Mouse (Mus musculus) hindbrain, embryonic 10.5 days (tissue): ENCODE results near the gene Acer3. TPM values are rescaled to one million over a fixed set of nuclear protein-coding genes. Genes with fewer than 3 reads are reported as not detected.

Experiments used
- DNase-seq: peaks from one replicate; pipeline ENCODE4 v3.0.0-alpha.2; 2017; ENCODE audit warnings: low spot score
- H3K27ac ChIP-seq: fragments of 300-500 bp; sonication (generic); 2 replicates; pipeline ENCODE4 v1.5.1; 2016; ENCODE audit warnings: mild to moderate bottlenecking, moderate library complexity
- H3K27me3 ChIP-seq: fragments of 300-500 bp; sonication (generic); 2 replicates; pipeline ENCODE4 v1.6.1; 2016; ENCODE audit warnings: mild to moderate bottlenecking; ENCODE audit not compliant: poor library complexity, insufficient read depth, severe bottlenecking
- H3K36me3 ChIP-seq: fragments of 300-500 bp; sonication (generic); 2 replicates; pipeline ENCODE4 v1.6.1; 2016; ENCODE audit warnings: mild to moderate bottlenecking, moderate library complexity
- H3K4me1 ChIP-seq: fragments of 300-500 bp; sonication (generic); replicated peaks from 2 replicates; pipeline ENCODE4 v1.6.1; 2016; ENCODE audit warnings: mild to moderate bottlenecking
- H3K4me3 ChIP-seq: fragments of 300-500 bp; sonication (generic); 2 replicates; pipeline ENCODE4 v1.5.1; 2016; ENCODE audit warnings: mild to moderate bottlenecking, moderate library complexity
- H3K9me3 ChIP-seq: fragments of 300-500 bp; sonication (generic); 2 replicates; pipeline ENCODE4 v1.6.1; 2016; ENCODE audit warnings: mild to moderate bottlenecking, moderate library complexity
- WGBS: fragments of 180-500 bp; shearing (Covaris S2); methylation state at CpG from one replicate; pipeline ENCODE4 v1.1.7; 2016; 5-methylcytosine and 5-hydroxymethylcytosine counted together
- polyA plus RNA-seq: library from polyadenylated mRNA; unstranded; fragments of >200 nt; fragmentation: Nextera tagmentation; extraction: Ambion mirVana; gene quantifications from 2 replicates; pipeline ENCODE4 v1.2.1, GENCODE M21; 2016

Acer3 gene
- polyA plus RNA-seq = 18.5 and 22.2 TPM in 2 replicates

DNA sequence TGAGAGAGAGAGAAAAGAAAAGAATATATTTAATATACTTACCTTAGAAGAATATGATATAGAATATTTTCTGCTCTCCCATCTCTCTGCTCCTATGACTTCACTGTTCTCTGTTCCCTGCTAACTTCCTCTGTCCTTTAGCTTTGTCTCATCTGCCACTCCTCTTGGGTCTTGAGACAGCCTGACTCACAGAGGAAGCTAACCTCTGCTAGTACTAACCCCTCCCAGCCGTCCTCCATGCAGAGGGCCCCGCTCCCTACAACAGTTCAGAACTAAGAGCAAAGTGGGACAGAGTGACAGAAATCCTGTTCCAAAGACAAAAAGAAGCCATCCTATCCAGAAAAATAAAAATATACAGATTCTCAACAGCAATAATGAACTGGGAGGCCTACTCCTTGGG, at the start of gene Acer3:
TSS of gene Acer3 (minus strand) at position 126 of the 400 bp plus-strand sequence.
- Histone ChIP-seq H3K4me1 (peaks cover 7% of the 10 kb centered on the region), H3K36me3 (no peaks in the 10 kb centered on the region), H3K4me3 (no peak within 1 kb of the TSS), H3K27me3 (no peaks in the 10 kb centered on the region), H3K27ac (no peak within 1 kb of the TSS), H3K9me3 (no peaks in the 10 kb centered on the region)
- no peak for DNase-seq
- WGBS = 83% methylated on average over 2 of the region's 2 CpGs

DNA sequence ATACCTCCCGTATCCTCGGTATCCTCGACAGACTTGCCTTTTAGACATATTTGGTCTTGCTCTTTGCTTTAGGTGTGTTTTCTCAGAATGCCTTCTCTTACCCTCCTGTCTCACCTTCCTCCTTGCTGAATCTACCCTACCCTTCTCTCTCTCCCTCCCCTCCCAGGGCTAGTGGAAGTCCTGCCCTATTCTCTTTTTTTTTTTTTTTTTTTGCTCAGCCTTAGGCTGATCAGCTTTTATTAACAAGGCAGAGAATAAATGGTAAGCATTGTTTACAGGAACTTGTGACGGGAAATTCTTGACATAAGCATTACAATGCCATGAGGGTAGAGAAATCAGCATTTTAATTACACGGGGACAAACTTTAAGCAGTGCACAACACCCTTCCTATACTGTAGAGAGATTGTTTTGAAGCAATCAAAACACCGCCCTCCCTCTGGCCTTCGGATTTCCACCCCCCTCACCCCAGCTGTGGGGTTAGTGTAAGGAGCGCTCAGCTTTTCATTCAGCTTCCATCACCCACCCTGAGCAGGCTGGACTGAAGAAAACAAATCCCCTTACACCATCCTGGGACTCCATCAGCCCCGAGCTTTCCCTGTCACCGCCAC, 48.9 kb upstream of the Acer3 start:
- H3K4me3 ChIP-seq = no peak overlapping the region
- no peak for DNase-seq
- H3K27ac ChIP-seq = no peak overlapping the region
- 53% methylated on average over 10 of the region's 10 CpGs for WGBS
- peaks cover 4% of the 10 kb centered on the region; the same call in 1 of the 2 replicates for H3K27me3 ChIP-seq
- no peaks in the 10 kb centered on the region for H3K9me3 ChIP-seq
- no peaks in the 10 kb centered on the region for H3K36me3 ChIP-seq
- H3K4me1 ChIP-seq = peaks cover 12% of the 10 kb centered on the region; the same call in 1 of the 2 replicates

DNA sequence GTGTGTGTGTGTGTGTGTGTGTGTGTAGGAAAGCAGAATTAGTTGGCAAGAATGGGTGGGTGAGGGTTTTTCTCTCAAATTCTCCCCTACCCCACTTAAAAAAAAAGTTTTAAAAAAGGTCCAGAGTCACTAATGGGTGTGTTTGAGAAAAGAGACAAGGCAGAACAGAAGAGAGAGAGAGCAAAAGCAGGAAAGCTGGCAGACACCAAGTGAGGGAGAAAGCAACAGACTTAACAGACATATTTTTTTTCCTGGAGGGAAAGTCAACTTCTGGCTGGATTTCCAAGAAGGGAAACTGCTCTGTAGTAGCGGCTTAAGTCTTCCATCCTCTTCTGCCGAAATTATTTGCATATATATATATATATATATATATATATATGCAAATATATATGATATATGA, 40.7 kb upstream of the Acer3 start:
- WGBS = 57% methylated on average over 2 of the region's 2 CpGs
- Histone ChIP-seq H3K4me3 (peak overlapping the region; percentile 86), H3K9me3 (no peaks in the 10 kb centered on the region), H3K27me3 (0 out of 2 replicates have a peak, but pooled peaks cover 3% of the 10 kb centered on the region), H3K27ac (peak overlapping the region; percentile 95), H3K4me1 (peaks cover 50% of the 10 kb centered on the region), H3K36me3 (no peaks in the 10 kb centered on the region)
- no peak for DNase-seq

DNA sequence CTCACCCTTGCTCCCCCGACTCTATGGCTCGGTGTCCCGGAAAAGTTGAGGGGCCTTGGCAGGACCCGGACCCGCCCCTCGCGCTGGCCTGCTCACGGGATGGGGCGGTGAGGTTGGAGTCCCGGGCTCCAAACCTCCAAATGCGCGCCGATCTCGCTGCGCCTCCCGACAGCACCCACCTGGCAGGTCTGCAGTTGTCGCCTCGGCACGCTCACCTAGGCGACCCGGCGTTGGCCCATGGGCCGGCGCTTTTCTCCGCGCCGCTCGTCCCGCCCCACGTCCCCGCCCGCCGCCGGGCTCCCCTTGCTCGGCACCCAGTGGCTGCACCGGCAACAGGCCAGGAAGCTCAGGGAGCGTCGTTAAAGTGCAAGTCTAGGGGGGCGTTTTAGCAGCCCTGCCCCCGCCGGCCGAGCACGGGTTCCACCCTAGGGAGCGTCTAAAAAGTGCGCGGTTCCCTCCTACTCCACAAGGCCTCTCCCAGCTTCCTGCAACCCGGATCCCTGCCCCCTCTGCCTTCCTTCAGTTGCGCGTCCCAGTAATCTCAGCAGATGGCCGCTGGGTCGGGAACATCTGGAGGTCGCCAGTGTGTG, 40.1 kb upstream of the Acer3 start, which contains the start of gene Tsku:
TSS of gene Tsku (minus strand) at position 266 of the 590 bp plus-strand sequence.
- H3K4me1 ChIP-seq = peaks cover 55% of the 10 kb centered on the region
- no peaks in the 10 kb centered on the region for H3K36me3 ChIP-seq
- 0 out of 2 replicates have a peak, but pooled peaks cover 3% of the 10 kb centered on the region for H3K27me3 ChIP-seq
- peak within 1 kb of the TSS; percentile 95 for H3K27ac ChIP-seq
- WGBS = under 1% methylated on average over 52 of the region's 52 CpGs
- peak within 1 kb of the TSS; percentile 86 for H3K4me3 ChIP-seq
- H3K9me3 ChIP-seq = no peaks in the 10 kb centered on the region
- DNase-seq = peak; percentile 96

DNA sequence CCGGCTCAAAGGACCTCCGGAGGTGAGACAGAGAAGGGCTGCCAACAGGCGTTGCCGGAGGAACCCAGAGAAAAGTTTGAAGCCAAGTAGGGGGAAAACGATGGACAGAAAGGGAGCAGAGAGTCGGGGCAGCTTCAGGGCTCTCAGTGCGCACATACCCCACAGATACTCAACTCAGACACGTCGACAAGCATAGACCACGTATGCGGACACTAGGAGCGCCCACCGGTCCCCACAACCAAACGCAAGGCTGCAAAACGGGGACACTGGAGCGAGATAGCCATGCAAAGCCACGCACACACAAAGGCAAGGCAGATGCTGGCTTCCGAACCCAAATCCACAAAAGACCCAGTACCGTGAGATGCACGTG, 39.6 kb upstream of the Acer3 start:
- Histone ChIP-seq H3K4me1 (peaks cover 60% of the 10 kb centered on the region), H3K27ac (peak overlapping the region; percentile 95), H3K36me3 (no peaks in the 10 kb centered on the region), H3K27me3 (0 out of 2 replicates have a peak, but pooled peaks cover 3% of the 10 kb centered on the region), H3K9me3 (no peaks in the 10 kb centered on the region), H3K4me3 (peak overlapping the region; percentile 86)
- WGBS = 0% methylated on average over 20 of the region's 20 CpGs
- DNase-seq = no peak

DNA sequence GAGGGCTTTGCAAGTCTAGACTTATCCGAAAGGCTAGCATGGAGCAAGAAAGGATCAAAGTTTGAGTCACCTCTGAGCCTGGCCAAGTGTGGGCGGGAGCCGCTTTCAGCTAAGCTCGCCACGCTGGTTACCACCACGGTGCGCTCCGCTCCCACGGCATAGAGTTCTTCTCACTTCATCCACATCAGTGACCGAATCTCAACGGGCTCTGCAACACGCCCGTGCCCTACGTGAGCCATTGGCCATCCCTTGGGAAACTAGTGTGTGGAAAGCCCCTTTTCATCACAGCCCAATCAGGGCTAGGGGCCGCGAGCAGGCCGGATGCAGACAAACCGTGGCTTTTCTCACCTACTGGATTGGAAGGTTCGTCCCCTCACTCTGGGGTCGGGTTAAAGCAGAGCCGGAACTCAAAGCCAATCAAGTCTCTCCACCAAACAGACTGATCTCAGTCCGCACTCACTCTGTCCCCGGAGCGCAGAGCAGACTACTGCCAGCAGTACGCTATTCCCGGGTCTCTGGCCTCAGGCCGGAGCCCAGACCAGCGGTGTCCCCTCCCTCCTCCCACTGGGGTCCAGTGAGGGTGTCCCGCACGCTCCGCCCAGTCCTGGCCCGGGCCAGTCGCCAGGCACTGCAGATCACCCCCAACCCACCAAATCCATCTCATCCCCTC, 39.1 kb upstream of the Acer3 start:
- H3K27me3 ChIP-seq = 0 out of 2 replicates have a peak, but pooled peaks cover 3% of the 10 kb centered on the region
- peak overlapping the region; percentile 86 for H3K4me3 ChIP-seq
- peak overlapping the region; percentile 95 for H3K27ac ChIP-seq
- H3K36me3 ChIP-seq = no peaks in the 10 kb centered on the region
- peaks cover 65% of the 10 kb centered on the region for H3K4me1 ChIP-seq
- DNase-seq = peak; percentile 86
- H3K9me3 ChIP-seq = no peaks in the 10 kb centered on the region
- under 1% methylated on average over 33 of the region's 33 CpGs for WGBS

DNA sequence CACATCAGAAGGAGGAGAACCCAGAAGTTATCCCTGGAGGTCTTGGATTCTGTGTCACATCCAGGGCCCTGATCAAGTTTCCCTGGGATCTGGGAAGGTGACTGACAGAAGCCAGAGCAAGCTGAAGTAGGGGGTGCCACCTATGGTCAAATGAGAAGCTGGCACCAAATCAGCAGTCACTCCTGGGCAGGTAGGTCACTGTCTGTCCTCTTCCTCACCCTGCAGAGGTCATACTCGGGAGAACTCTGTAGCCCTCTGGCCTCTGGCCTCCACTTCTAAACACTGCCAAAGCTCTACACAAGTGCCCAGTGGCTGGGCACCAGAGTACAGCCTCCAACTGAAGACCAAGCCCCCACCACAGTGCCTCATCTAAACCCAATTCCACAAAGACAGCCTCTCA, 37.0 kb upstream of the Acer3 start:
- no peak for DNase-seq
- H3K27me3 ChIP-seq = 0 out of 2 replicates have a peak, but pooled peaks cover 3% of the 10 kb centered on the region
- no peak overlapping the region for H3K27ac ChIP-seq
- WGBS = 73% methylated on average over 1 of the region's 1 CpGs
- H3K9me3 ChIP-seq = no peaks in the 10 kb centered on the region
- peaks cover 84% of the 10 kb centered on the region for H3K4me1 ChIP-seq
- no peak overlapping the region for H3K4me3 ChIP-seq
- peaks cover 4% of the 10 kb centered on the region for H3K36me3 ChIP-seq

DNA sequence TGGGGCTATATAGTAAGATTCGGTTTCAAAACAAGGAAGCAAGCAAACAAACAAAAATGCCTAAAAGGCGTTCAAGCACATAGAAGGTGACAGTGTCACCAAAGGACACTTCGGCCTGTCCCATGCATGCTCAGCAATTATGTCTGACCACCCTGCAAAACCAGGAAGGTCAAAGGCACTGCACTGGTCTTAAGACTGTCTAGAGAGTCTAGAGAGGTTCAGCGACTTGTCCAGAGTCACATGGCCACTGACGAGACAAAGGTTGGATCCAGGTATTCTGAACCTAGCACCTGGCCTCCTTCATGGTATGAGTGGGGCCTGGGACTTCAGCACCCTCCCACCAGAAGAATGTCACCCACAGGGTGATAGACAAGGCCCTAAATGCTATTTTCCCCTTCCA, 36.3 kb upstream of the Acer3 start:
- Histone ChIP-seq H3K4me1 (peaks cover 80% of the 10 kb centered on the region), H3K9me3 (no peaks in the 10 kb centered on the region), H3K4me3 (no peak overlapping the region), H3K27ac (0 out of 2 replicates have a peak overlapping the region, but pooled peaks have one; percentile 6), H3K36me3 (peaks cover 11% of the 10 kb centered on the region), H3K27me3 (0 out of 2 replicates have a peak, but pooled peaks cover 3% of the 10 kb centered on the region)
- WGBS = 81% methylated on average over 5 of the region's 5 CpGs
- DNase-seq = no peak

DNA sequence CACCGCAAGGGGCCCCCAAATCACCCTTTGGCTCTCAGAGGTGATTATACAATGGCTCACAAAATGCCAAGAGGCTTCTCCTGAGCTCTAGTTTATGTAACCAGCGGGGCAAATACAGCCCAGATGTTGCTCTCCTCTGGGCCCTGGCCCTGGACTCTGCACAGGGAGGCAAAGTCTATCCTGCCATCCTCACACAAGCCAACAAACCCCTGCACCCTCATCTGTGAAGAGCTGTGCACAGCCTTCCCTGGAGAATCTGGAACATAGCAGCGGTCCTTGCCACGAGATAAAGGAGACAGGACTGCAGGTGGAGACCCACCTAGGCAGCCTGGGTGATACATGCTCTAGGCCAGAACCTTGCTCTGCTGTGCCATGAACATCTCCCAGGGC, 33.9 kb upstream of the Acer3 start:
- H3K27me3 ChIP-seq = 0 out of 2 replicates have a peak, but pooled peaks cover 3% of the 10 kb centered on the region
- peaks cover 34% of the 10 kb centered on the region for H3K36me3 ChIP-seq
- H3K9me3 ChIP-seq = no peaks in the 10 kb centered on the region
- H3K4me1 ChIP-seq = peaks cover 72% of the 10 kb centered on the region
- no peak for DNase-seq
- H3K27ac ChIP-seq = peak overlapping the region; percentile 73
- 0 out of 2 replicates have a peak overlapping the region, but pooled peaks have one; percentile 3 for H3K4me3 ChIP-seq
- 53% methylated on average over 4 of the region's 4 CpGs for WGBS

DNA sequence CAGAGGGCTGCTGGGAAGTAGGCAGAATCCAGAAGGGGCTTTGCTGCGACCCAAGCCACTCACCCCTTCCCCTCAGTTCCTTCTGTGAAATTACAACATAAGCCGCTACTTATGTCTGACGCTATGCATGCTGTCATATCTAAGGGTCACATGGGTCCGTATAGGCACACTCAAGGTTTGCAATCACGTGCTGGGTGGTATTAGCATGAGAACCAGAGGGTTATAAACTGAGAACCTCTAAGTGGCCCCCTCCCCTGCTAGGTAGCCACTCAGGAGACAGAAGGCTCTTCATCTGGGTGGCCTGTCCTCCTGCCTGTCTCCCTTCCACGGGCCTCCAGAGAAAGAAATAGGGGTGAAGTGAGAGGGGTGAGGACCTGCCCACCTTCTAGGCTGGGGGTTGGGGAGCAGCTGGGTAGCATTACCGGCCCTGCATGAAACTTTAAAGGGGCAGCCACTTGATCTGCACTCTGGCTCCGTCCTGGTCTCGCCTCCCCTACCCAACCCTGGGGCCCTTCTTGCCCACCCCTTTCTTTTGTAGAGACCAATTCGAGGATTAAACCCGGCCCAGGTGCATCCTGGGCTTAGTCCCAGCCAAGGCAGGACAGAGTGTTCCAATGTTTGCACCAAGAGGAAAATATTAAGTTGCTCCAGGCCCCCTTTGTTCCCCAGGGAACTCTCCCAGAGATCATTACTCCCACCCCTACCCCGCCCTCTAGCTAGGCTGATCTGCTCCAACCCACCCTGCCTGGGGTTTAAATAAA, 33.3 kb upstream of the Acer3 start:
- H3K4me3 ChIP-seq = peak overlapping the region; percentile 3; the same call in 1 of the 2 replicates

DNA sequence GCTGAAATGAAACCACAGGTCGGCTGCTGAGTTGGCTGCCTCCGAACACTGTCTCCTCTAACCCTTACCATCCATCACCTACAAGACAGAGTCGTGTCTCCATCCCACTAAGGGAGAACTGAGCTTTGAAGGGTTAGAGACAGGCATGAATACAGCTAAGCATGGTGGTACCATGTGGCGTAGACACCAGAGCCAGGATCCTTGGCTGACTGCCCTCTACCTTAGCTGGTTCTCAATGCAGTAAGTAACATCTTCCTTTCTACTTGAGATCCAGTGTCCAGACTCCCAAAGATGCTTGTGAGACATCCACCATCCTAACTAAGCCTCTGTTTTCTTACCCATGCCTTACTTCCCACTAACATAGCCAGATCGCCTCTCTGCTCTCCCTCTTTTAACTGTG, 32.6 kb upstream of the Acer3 start:
- Histone ChIP-seq H3K4me3 (no peak overlapping the region), H3K9me3 (no peaks in the 10 kb centered on the region), H3K36me3 (peaks cover 40% of the 10 kb centered on the region), H3K27me3 (no peaks in the 10 kb centered on the region), H3K27ac (peak overlapping the region; percentile 73), H3K4me1 (peaks cover 59% of the 10 kb centered on the region)
- DNase-seq = no peak
- 96% methylated on average over 5 of the region's 5 CpGs for WGBS

More for the DNA sequence above, 33.3 kb upstream of the Acer3 start:
- DNase-seq = peak; percentile 22
- WGBS = 37% methylated on average over 12 of the region's 12 CpGs
- Histone ChIP-seq H3K9me3 (no peaks in the 10 kb centered on the region), H3K4me1 (peaks cover 66% of the 10 kb centered on the region), H3K27me3 (0 out of 2 replicates have a peak, but pooled peaks cover 3% of the 10 kb centered on the region), H3K27ac (peak overlapping the region; percentile 73), H3K36me3 (peaks cover 40% of the 10 kb centered on the region)

DNA sequence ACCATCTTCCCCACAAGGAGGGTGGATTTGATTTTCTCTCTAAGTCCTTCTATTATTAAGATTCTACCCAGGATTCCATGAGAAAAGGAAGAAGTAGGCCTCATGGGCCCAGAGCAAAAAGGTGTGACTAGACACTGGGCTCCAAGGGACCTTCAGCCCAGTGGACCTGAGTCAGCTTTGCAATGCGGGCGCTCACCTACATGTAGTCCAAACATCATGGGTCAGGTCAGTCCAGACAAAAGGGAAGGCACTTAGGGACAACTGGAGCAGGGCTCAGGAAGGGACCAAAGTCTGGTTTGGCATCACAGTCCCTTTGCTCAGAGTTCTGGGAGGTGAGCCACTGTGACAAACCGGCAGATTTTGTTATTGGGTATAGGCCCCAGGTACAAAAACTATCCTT, 30.5 kb upstream of the Acer3 start:
- Histone ChIP-seq H3K4me1 (peaks cover 40% of the 10 kb centered on the region), H3K36me3 (peaks cover 40% of the 10 kb centered on the region), H3K27me3 (no peaks in the 10 kb centered on the region), H3K4me3 (no peak overlapping the region), H3K9me3 (no peaks in the 10 kb centered on the region), H3K27ac (peak overlapping the region; percentile 24; the same call in 1 of the 2 replicates)
- no peak for DNase-seq
- WGBS = 91% methylated on average over 3 of the region's 3 CpGs
